17 mouse cellular contexts compared by ENCODE assay signal in the genomic region with DNA sequence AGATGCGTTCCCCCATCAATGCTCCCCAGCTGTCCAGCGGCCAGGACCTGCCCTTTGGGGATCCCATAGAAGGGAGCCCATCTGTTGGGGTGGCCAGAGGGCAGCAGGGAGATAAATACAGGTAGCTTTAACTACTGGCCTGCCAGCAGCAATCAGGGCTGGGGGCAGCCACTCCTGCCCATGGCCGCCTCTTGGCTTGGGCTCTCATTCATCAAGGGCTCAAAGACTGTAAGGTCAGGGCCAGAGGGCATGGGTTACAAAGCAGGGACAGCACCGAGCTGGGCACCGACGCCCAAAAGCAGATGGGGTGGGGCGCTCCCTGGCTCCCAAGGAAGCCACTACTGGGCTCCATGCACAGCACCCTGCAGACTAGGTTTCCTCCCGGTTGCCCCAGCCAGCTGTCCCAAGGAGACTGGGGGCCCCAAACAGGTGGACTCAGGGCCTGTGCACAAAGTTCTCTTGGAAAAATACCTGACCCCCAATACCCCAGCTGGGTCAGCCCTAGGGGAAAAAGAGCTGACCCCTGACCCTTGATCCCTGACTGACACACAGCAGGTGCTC. TPM values are rescaled to one million over a fixed set of nuclear protein-coding genes. Genes with fewer than 3 reads are reported as not detected.
DNase-seq lines count a peak whose midpoint lies in the region; ATAC-seq lines count a peak whose summit lies in the region.
"Had no signal": no experiment of that assay in that cellular context is flagged by ENCODE, and none has a peak within 500 bp of the region (broad histone marks: within the 10 kb centered on the region; RNA-seq: fewer than 3 reads in every experiment).

No protein-coding gene starts in this region.

- H3K4me3 ChIP-seq in hindbrain, embryonic 13.5 days = no peak overlapping the region
- H3K4me3 ChIP-seq in hindbrain, embryonic 14.5 days (replicated peaks; ENCODE audit: low read length) = no peak overlapping the region
- H3K4me3 ChIP-seq in midbrain, embryonic 10.5 days = no peak overlapping the region
- no peak overlapping the region for H3K4me3 ChIP-seq in midbrain, embryonic 16.5 days (ENCODE audit: low read depth, low read length)
- H3K4me3 ChIP-seq: heart, embryonic 12.5 days; liver, embryonic 15.5 days; neural tube, embryonic 15.5 days had no signal

- no peak for ATAC-seq in hindbrain, embryonic 13.5 days (ENCODE audit: low FRiP score)
- no peak for ATAC-seq in hindbrain, embryonic 14.5 days (ENCODE audit: low FRiP score)
- ATAC-seq in midbrain, embryonic 16.5 days = no peak
- ATAC-seq: CD4-positive, CD25-positive, alpha-beta regulatory T cell, adult 4 months; forebrain, embryonic 14.5 days; inflammation-experienced regulatory T-cells, adult 6 months had no signal

- H3K9me3 ChIP-seq in hindbrain, embryonic 13.5 days = no peaks in the 10 kb centered on the region
- no peaks in the 10 kb centered on the region for H3K9me3 ChIP-seq in hindbrain, embryonic 14.5 days (ENCODE audit: control insufficient read depth, low read length)
- no peaks in the 10 kb centered on the region for H3K9me3 ChIP-seq in midbrain, embryonic 10.5 days (replicated peaks)
- H3K9me3 ChIP-seq in midbrain, embryonic 16.5 days (replicated peaks; ENCODE audit: control insufficient read depth, low read length, poor library complexity, severe bottlenecking) = no peaks in the 10 kb centered on the region
- H3K9me3 ChIP-seq: G1E; heart, embryonic 12.5 days; liver, embryonic 15.5 days; neural tube, embryonic 15.5 days had no signal

- H3K27ac ChIP-seq in hindbrain, embryonic 13.5 days = no peak overlapping the region
- H3K27ac ChIP-seq in hindbrain, embryonic 14.5 days = no peak overlapping the region
- H3K27ac ChIP-seq in midbrain, embryonic 10.5 days (replicated peaks) = peak overlapping the region; percentile 58
- H3K27ac ChIP-seq in midbrain, embryonic 16.5 days (ENCODE audit: low read length) = no peak overlapping the region
- H3K27ac ChIP-seq: liver, embryonic 15.5 days; neural tube, embryonic 15.5 days had no signal

- H3K36me3 ChIP-seq in hindbrain, embryonic 13.5 days = peaks cover 26% of the 10 kb centered on the region
- peaks cover 18% of the 10 kb centered on the region for H3K36me3 ChIP-seq in hindbrain, embryonic 14.5 days (replicated peaks; ENCODE audit: control insufficient read depth, insufficient read depth)
- peaks cover 28% of the 10 kb centered on the region for H3K36me3 ChIP-seq in midbrain, embryonic 10.5 days
- H3K36me3 ChIP-seq in midbrain, embryonic 16.5 days (ENCODE audit: control insufficient read depth, insufficient read depth, low read length) = peaks cover 20% of the 10 kb centered on the region

- 0 out of 2 replicates have a peak overlapping the region, but pooled peaks have one; percentile 46 for H3K9ac ChIP-seq in hindbrain, embryonic 13.5 days
- H3K9ac ChIP-seq in hindbrain, embryonic 14.5 days = no peak overlapping the region
- H3K9ac ChIP-seq in midbrain, embryonic 16.5 days (ENCODE audit: low read depth, low read length) = no peak overlapping the region
- H3K9ac ChIP-seq: heart, embryonic 12.5 days; liver, embryonic 15.5 days; neural tube, embryonic 15.5 days had no signal

- no peak overlapping the region for H3K4me2 ChIP-seq in hindbrain, embryonic 13.5 days
- no peak overlapping the region for H3K4me2 ChIP-seq in hindbrain, embryonic 14.5 days (replicated peaks)
- H3K4me2 ChIP-seq in midbrain, embryonic 16.5 days (ENCODE audit: low read length) = no peak overlapping the region
- H3K4me2 ChIP-seq: heart, embryonic 12.5 days; liver, embryonic 15.5 days; neural tube, embryonic 15.5 days had no signal

- 36% methylated on average over 8 of the region's 8 CpGs for whole genome bisulfite sequencing in hindbrain, embryonic 13.5 days
- 33% methylated on average over 8 of the region's 8 CpGs for WGBS in hindbrain, embryonic 14.5 days
- WGBS in midbrain, embryonic 10.5 days = 58% methylated on average over 8 of the region's 8 CpGs
- WGBS in midbrain, embryonic 16.5 days = 47% methylated on average over 8 of the region's 8 CpGs

- peaks cover 20% of the 10 kb centered on the region for H3K4me1 ChIP-seq in hindbrain, embryonic 13.5 days (replicated peaks)
- no peaks in the 10 kb centered on the region for H3K4me1 ChIP-seq in hindbrain, embryonic 14.5 days (replicated peaks; ENCODE audit: control insufficient read depth, insufficient read depth, low read length)
- peaks cover 23% of the 10 kb centered on the region for H3K4me1 ChIP-seq in midbrain, embryonic 10.5 days
- H3K4me1 ChIP-seq in midbrain, embryonic 16.5 days (ENCODE audit: control insufficient read depth, insufficient read depth, low read length) = no peaks in the 10 kb centered on the region

- no peaks in the 10 kb centered on the region for H3K27me3 ChIP-seq in hindbrain, embryonic 13.5 days
- no peaks in the 10 kb centered on the region for H3K27me3 ChIP-seq in hindbrain, embryonic 14.5 days (ENCODE audit: control insufficient read depth, insufficient read depth, low read length)
- H3K27me3 ChIP-seq in midbrain, embryonic 10.5 days (ENCODE audit: low read depth, poor library complexity, severe bottlenecking) = no peaks in the 10 kb centered on the region
- no peaks in the 10 kb centered on the region for H3K27me3 ChIP-seq in midbrain, embryonic 16.5 days (ENCODE audit: control insufficient read depth, insufficient read depth, low read depth, low read length)
- H3K27me3 ChIP-seq: heart, embryonic 12.5 days; liver, embryonic 15.5 days; neural tube, embryonic 15.5 days had no signal

- peak; percentile 61 to 79 for DNase-seq in adrenal gland, adult (ENCODE audit: inconsistent age in 2 of 2, low spot score in 1 of 2)
- no peak for DNase-seq in adrenal gland, adult 18-20 months (ENCODE audit: low spot score in 2 of 2)
- no peak for DNase-seq in hindbrain, embryonic 14.5 days (ENCODE audit: low spot score)
- no peak for DNase-seq in midbrain, embryonic 10.5 days (ENCODE audit: low spot score)
- DNase-seq in yolk sac, embryonic 10.5 days (ENCODE audit: low spot score) = peak; percentile 33
- no peak for DNase-seq in embryo, embryonic 11 days
- DNase-seq: cerebellum, adult 9-11 months; thymus, postnatal 25 days had no signal

RNA-seq across cellular contexts. Expression of a gene that starts 19.9 kb away (rescaled TPM):
- 10 to 100 TPM; 65.4 to 93.6 TPM for total RNA-seq in adrenal gland, adult 18-20 months (2021)
- polyA plus RNA-seq in hindbrain, embryonic 13.5 days (2015; fragmentation: Nextera tagmentation; extraction: Ambion mirVana) = 113 TPM in 2 replicates
- polyA plus RNA-seq in hindbrain, embryonic 14.5 days (2014; fragmentation: Nextera tagmentation; extraction: Ambion mirVana) = 109 and 116 TPM in 2 replicates
- polyA plus RNA-seq in midbrain, embryonic 10.5 days (2016; fragmentation: Nextera tagmentation; extraction: Ambion mirVana) = 168 and 187 TPM in 2 replicates
- 115 and 122 TPM in 2 replicates for polyA plus RNA-seq in midbrain, embryonic 16.5 days (2015; fragmentation: Nextera tagmentation; extraction: Ambion mirVana)

RNA-seq across cellular contexts. Expression of a gene that starts 53.3 kb away (rescaled TPM):
- total RNA-seq in adrenal gland, adult 18-20 months (2021) = 10 to 100 TPM in 1 of 2 experiments, 1 to 10 TPM in 1; 4.5 to 11.6 TPM
- 24.9 and 26.5 TPM in 2 replicates for polyA plus RNA-seq in hindbrain, embryonic 13.5 days (2015; fragmentation: Nextera tagmentation; extraction: Ambion mirVana)
- polyA plus RNA-seq in hindbrain, embryonic 14.5 days (2014; fragmentation: Nextera tagmentation; extraction: Ambion mirVana) = 78.6 and 89.9 TPM in 2 replicates
- polyA plus RNA-seq in midbrain, embryonic 10.5 days (2016; fragmentation: Nextera tagmentation; extraction: Ambion mirVana) = 0.37 and 0.53 TPM in 2 replicates
- polyA plus RNA-seq in midbrain, embryonic 16.5 days (2015; fragmentation: Nextera tagmentation; extraction: Ambion mirVana) = 66.9 and 68.5 TPM in 2 replicates

Comparison
In these comparisons a context has a peak if more than half of its experiments do, and no peak if none do; other contexts are left out.
1. DNase-seq: peak in adrenal gland, adult (2 of 2) and yolk sac, embryonic 10.5 days (single experiment); none in adrenal gland, adult 18-20 months (0 of 2), hindbrain, embryonic 14.5 days (single experiment), midbrain, embryonic 10.5 days (single experiment) and embryo, embryonic 11 days (single experiment).
2. RNA of a gene that starts 53.3 kb away (polyA plus RNA-seq): 78.6 to 89.9 TPM in hindbrain, embryonic 14.5 days, 66.9 to 68.5 TPM in midbrain, embryonic 16.5 days and 24.9 to 26.5 TPM in hindbrain, embryonic 13.5 days; 0.37 to 0.53 TPM in midbrain, embryonic 10.5 days; every median in the first group is over 10 times any median in the second.